Mouse (Mus musculus) kidney, adult 2 months (tissue): ENCODE measurements around the gene Cradd. TPM values are rescaled to one million over a fixed set of nuclear protein-coding genes. Genes with fewer than 3 reads are reported as not detected.

Source experiments
- DNase-seq: peaks from one replicate; pipeline ENCODE4 v3.0.0; 2021
- H3K27ac ChIP-seq: fragments of 200-500 bp; 2 replicates; pipeline ENCODE4 v1.5.1; 2012; ENCODE audit warnings: low read depth, low read length, control low read depth, inconsistent platforms; ENCODE audit not compliant: insufficient read depth
- H3K27me3 ChIP-seq: fragments of 200-500 bp; replicated peaks from 2 replicates; pipeline ENCODE4 v1.6.1; 2012; ENCODE audit warnings: mild to moderate bottlenecking, moderate library complexity, low read length, inconsistent platforms; ENCODE audit not compliant: control insufficient read depth, insufficient read depth
- H3K36me3 ChIP-seq: fragments of 200-500 bp; 2 replicates; pipeline ENCODE4 v1.6.1; 2012; ENCODE audit warnings: mild to moderate bottlenecking, moderate library complexity, low read length, inconsistent platforms; ENCODE audit not compliant: control insufficient read depth, insufficient read depth
- H3K4me1 ChIP-seq: fragments of 200-500 bp; 2 replicates; pipeline ENCODE4 v1.6.1; 2011; ENCODE audit warnings: low read length; ENCODE audit not compliant: control insufficient read depth, insufficient read depth
- H3K4me3 ChIP-seq: fragments of 200-500 bp; 2 replicates; pipeline ENCODE4 v1.5.1; 2011; ENCODE audit warnings: mild to moderate bottlenecking, low read depth, low read length, control low read depth; ENCODE audit not compliant: insufficient read depth
- CTCF ChIP-seq: fragments of 200-500 bp; conservative IDR thresholded peaks from 2 replicates; pipeline ENCODE4 v1.5.1; 2011; ENCODE audit warnings: low read depth, mild to moderate bottlenecking, control low read depth, low read length, moderate library complexity, mixed read lengths; ENCODE audit not compliant: insufficient read depth, insufficient read length
- POLR2A ChIP-seq: fragments of 200-500 bp; IDR thresholded peaks from one replicate; pipeline ENCODE4 v1.6.1; 2011; ENCODE audit warnings: low read depth, low read length, control low read depth
- WGBS: fragments of 180-500 bp; shearing (Covaris S2); methylation state at CpG from one replicate; pipeline ENCODE4 v1.1.7; 2018; 5-methylcytosine and 5-hydroxymethylcytosine counted together
- polyA plus RNA-seq: library from polyadenylated mRNA; depleted of rRNA; stranded (reverse); fragments of >200 nt; gene quantifications from 2 replicates; pipeline ENCODE4 v1.2.3, GENCODE M21; 2012

Gene Cradd
- polyA plus RNA-seq, 1 experiment, result 20.0 TPM

DNA sequence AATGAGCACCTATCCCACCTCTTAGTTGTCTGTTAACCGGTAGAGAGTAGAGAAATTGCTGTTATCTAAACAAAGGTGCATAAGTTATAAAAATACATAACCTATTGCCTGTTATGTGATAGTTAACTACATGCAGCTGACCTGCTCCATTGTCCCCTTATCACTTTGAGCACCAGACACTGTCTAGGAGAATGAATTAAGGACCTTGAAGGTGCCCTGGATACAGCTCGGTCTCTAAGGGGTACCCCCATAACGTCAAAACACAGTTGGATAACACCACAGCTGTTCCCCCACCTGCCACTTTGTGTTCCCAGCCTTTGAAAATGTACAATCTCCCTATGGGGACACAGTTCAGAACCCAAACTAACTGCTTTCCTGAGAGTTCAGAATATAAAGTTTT, 24.5 kb upstream of the Cradd start:
- Histone ChIP-seq H3K27ac (no peak overlapping the region), H3K27me3 (no peaks in the 10 kb centered on the region), H3K4me1 (no peaks in the 10 kb centered on the region), H3K36me3 (no peaks in the 10 kb centered on the region), H3K4me3 (no peak overlapping the region)
- 87% methylated on average over 3 of the region's 3 CpGs for WGBS
- no peak for DNase-seq
- no peak for TF ChIP-seq CTCF
- no peak for TF ChIP-seq POLR2A

DNA sequence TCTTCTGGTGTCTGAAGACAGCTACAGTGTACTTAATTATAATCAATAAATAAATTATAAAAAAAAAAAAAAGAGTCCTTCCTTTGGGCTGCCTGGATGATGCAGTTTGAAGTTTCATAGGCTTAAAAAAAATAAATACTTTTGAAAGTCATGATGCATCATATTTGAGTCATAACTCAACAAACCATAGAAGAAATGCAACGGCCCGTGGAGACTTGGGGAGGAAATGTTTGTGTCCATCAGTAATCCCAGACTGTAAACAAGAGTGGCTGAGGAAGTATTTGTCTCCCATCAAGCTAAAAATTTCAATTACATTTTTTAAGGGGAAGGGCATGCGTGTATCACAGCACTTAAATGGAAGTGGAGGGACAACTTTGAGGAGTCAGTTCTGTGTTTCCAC, 23.8 kb upstream of the Cradd start:
- TF ChIP-seq POLR2A, result no peak
- no peak for TF ChIP-seq CTCF
- Histone ChIP-seq H3K27me3 (no peaks in the 10 kb centered on the region), H3K36me3 (no peaks in the 10 kb centered on the region), H3K27ac (no peak overlapping the region), H3K4me3 (no peak overlapping the region), H3K4me1 (no peaks in the 10 kb centered on the region)
- no peak for DNase-seq
- 82% methylated on average over 3 of the region's 3 CpGs for WGBS

DNA sequence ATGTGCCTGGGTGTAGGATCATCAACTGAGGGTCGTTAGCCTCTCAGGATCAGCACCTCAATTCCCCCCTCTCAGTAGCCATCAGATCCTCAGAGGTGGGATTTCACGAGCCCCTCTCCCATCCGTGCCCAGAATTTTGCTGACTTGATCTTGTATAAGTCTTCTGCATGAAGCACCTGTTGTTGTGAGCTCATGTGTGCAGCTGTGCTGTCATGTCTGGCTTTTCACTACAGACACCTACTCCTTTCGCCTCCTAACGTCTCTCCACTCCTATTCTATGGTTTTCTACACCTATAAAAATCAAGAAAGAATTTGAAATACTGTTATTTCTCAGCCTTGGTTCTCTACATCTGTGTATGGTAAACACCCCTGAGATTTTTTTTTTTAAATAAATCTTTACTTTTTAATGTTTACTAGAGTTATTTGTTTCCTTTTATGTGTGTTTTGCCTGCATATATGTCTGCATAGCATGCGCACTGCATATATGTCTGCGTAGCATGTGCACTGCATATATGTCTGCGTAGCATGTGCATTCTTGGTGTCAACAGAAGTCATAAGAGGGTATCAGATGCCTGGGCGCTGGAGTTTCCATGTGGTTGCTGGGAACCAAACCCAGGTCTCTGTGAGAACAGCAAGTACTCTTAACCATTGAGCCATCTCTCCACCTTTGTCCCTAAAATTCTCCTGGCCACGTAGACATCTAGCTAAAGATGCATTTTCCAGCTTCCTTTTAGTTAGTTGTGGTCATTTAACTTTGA, 19.1 kb upstream of the Cradd start:
- no peaks in the 10 kb centered on the region for H3K36me3 ChIP-seq
- TF ChIP-seq POLR2A (no peak), CTCF (no peak)
- no peaks in the 10 kb centered on the region for H3K4me1 ChIP-seq
- no peaks in the 10 kb centered on the region for H3K27me3 ChIP-seq
- no peak for DNase-seq
- H3K27ac ChIP-seq, result no peak overlapping the region
- 82% methylated on average over 10 of the region's 10 CpGs for WGBS
- no peak overlapping the region for H3K4me3 ChIP-seq

DNA sequence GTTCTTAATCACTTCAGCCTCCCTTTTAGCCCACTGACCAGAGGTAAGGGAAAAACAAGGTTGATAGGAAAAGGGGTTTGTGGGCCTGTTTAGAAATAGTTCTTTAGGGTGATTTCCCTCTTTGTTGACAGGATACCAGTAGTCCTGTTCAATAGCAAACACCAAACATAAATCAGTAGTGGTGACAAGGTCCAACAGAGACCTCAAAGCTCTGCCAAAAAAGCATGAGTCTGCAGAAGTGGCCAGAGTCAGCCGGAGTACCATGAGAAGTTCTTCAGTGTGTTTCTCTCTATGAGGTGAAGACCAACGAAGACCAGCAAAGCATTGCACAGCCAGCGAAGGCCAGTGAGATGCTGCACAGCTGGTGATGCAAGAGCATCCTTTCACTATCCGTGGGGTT, 16.7 kb upstream of the Cradd start:
- WGBS, result 88% methylated on average over 4 of the region's 4 CpGs
- no peak for DNase-seq
- Histone ChIP-seq H3K36me3 (no peaks in the 10 kb centered on the region), H3K27me3 (no peaks in the 10 kb centered on the region), H3K27ac (no peak overlapping the region), H3K4me3 (no peak overlapping the region), H3K4me1 (no peaks in the 10 kb centered on the region)
- TF ChIP-seq CTCF, result no peak
- TF ChIP-seq POLR2A, result no peak

DNA sequence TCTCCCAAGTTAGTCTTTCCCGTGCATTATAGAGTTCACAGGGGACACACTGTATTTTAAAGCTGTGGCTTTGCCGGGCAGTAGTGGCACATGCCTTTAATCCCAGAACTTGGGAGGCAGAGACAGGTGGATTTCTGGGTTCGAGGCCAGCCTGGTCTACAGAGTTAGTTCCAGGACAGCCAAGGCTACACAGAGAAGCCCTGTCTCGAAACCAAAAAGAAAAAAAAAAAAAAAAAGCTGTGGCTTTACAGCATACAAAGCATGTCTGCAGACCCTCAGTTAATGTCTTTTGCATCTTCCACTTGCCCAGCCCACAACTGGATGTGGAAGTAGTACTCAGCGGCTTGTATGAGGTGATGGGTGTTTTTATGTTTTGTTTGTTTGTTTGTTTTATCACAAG, 13.7 kb upstream of the Cradd start:
- no peaks in the 10 kb centered on the region for H3K36me3 ChIP-seq
- TF ChIP-seq CTCF (no peak), POLR2A (no peak)
- H3K27me3 ChIP-seq, result no peaks in the 10 kb centered on the region
- no peak overlapping the region for H3K4me3 ChIP-seq
- no peaks in the 10 kb centered on the region for H3K4me1 ChIP-seq
- 69% methylated on average over 5 of the region's 5 CpGs for WGBS
- H3K27ac ChIP-seq, result no peak overlapping the region
- DNase-seq, result no peak

DNA sequence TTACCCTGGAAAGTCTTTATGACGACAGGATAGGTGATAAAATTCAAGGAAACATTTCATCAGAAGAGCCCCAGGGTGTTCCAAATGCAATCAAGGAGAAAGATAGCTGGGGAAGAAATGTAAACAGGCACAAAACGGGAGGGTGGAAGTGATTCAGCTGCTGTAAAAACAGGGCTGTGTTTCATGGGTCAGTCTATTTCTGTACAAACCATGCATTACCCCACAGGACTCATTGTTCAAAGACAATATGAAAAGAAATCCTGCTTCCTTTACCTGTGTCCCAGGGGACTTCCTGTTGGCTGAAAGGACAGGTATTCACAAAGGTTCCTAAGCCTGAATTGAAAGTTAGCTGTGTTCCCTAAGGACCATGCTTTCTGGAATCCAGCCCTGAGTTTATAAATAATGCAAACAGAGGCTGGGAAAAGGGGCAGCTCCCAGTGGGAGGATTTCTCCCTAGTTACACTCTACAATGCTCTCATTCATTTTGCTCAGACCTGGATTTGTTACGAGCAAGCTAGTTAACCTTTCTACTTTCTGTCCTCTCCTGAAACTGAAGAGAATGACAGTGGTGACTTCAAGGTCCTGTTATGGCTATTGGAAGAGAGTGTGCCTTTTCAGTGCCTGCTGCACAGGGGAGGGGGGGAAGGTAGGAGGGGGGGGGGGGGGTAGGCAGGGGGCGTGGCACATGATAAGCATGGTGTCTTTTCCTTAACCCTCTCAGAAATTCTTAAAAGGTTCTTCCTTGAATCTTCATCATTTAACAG, 13.0 kb upstream of the Cradd start:
- H3K4me3 ChIP-seq, result no peak overlapping the region
- 23% methylated on average over 4 of the region's 4 CpGs for WGBS
- no peak for TF ChIP-seq POLR2A
- TF ChIP-seq CTCF, result no peak
- H3K36me3 ChIP-seq, result no peaks in the 10 kb centered on the region
- H3K27me3 ChIP-seq, result no peaks in the 10 kb centered on the region
- DNase-seq, result peak; percentile 36
- H3K4me1 ChIP-seq, result no peaks in the 10 kb centered on the region
- H3K27ac ChIP-seq, result no peak overlapping the region

DNA sequence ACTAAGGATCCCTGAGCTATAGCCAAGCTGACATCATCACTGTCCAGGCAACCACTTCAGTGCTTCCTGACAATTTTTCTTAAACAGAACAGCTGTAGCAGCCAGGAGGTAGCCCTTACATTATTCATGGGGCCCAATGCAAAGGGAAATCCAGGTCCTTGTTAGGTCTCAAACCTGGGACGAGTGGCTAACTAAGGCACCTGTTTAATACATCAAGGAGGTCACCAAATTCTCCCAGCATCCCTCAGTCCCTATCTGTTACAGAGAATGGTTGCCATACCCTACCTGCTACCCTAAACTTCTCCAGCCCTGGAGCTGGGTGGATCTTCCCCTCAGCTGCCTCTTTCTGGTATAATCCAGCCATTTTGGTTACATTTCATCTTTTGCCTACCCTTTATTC, 10.9 kb upstream of the Cradd start:
- Histone ChIP-seq H3K4me3 (no peak overlapping the region), H3K4me1 (no peaks in the 10 kb centered on the region), H3K27me3 (no peaks in the 10 kb centered on the region), H3K27ac (no peak overlapping the region), H3K36me3 (no peaks in the 10 kb centered on the region)
- TF ChIP-seq CTCF, result no peak
- TF ChIP-seq POLR2A, result no peak
- DNase-seq, result no peak
- WGBS, result 89% methylated on average over 1 of the region's 1 CpGs
